Mouse (Mus musculus): ENCODE measurements at regions not wholly inside any gene's neighbourhood (a gene's known extent, or its start where the extent isn't known, plus 50 kb on each side); places are given as distances from the start of the nearest gene placed in this dataset.

DNA sequence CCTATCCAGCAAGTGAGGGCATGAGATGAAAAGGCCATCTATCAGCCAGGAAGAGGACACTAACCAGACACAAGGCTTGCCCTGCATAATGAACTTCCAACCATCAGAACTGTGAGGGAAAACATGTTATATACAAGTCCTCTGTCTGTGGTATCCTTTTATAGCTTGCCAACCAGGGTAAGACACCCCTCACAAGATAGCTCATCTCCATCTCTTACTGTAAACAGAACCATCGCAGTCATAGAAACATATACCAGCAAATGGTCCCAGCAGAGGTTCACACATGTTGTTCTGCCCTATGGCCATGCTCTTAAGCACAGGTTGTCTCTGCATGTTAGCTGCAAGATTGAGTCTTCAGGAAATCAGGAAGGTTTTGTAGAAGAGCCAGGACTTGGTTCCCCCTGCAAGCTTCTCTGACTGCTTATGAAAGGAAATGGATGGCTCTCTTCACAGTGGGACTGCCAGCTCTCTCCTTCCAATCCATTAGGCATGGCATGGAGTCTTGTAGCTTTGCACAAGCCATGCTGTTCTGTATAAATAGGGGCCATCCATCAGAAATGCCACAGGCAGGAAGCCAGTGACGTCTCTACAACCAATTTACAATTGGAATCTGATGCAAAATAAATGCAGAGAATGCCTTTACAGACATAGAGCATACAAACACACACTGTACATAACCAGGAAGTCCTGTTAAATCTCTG is 1514.0 kb upstream of the Lrrc6 start:
- DNase-seq = no peak

DNA sequence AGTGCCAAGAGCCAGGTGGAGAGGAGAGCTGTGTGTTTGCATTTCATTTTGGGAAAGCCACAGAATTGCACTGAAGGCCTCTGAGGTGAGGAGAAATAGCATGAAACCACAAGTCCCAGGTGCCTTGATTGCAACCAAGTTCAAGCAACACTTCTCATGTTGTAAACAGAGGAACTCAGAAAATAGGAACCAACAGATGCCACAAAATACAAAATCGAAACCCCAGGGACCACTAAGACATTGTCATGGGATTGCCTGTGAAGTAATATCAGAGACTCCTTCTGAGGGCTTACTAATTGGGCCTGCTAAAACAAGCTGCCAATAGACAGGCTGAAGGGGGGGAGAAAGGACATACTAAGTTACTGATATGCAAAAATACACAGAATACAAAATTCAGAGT is 1510.5 kb upstream of the Lrrc6 start:
- no peak for DNase-seq

DNA sequence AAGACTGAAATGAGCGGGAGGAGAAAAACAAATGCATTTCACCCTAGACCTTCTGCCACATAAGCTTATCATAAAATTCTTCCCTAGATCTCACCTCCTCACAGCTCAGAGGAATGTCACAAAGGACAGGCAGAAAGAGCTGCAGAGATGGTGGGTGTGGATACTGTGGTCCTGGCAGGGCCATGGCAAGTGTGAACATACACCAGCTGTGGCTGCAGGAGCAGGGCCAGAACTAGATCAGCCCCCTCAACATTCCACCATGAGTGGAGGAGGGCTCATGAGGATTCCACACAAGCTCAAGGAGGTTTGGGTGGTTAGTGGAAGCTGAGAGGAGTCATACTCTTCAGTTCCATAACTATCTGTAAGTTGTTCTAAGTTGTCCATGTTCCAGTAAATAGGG is 1509.5 kb upstream of the Lrrc6 start:
- DNase-seq = no peak

DNA sequence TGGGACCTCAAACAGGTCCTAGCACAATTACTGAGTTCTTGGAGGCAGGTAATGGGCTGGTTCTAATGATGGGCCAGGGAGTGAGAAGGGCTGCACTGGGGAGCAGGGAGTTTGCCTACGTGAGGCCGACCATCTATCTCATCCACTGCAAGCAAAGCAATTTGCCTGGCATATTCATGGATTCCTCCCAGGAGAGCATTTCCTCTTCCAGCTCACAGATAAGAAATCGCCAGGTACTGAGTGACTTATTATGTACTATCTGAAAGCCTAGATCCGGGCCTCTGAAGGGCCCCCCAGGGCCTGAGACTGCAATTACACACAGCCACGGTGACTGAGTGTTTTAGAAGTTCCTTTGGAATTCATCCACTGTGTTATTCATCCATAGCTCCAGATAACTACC is 1504.1 kb upstream of the Lrrc6 start:
- no peak for DNase-seq

DNA sequence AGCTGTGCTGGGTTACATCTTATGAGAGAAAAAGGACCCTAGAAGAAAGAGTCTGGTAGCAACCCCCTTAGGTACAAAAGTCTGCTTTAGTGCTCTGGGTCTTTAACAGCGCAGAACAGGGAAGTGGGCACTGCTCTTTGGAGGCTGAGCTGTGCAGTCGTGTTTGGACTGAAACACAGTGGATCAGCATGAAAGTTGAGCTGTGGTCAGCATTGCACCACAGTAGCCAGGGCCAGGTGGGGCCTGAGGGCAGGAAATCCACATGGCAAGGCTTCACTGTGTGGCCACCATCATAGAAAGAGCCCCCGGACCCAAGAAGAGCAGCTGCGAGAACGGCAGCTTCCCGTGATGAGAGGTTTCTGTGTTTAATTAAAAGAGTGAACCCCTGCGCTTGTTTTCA is 1495.8 kb upstream of the Lrrc6 start:
- DNase-seq = no peak

DNA sequence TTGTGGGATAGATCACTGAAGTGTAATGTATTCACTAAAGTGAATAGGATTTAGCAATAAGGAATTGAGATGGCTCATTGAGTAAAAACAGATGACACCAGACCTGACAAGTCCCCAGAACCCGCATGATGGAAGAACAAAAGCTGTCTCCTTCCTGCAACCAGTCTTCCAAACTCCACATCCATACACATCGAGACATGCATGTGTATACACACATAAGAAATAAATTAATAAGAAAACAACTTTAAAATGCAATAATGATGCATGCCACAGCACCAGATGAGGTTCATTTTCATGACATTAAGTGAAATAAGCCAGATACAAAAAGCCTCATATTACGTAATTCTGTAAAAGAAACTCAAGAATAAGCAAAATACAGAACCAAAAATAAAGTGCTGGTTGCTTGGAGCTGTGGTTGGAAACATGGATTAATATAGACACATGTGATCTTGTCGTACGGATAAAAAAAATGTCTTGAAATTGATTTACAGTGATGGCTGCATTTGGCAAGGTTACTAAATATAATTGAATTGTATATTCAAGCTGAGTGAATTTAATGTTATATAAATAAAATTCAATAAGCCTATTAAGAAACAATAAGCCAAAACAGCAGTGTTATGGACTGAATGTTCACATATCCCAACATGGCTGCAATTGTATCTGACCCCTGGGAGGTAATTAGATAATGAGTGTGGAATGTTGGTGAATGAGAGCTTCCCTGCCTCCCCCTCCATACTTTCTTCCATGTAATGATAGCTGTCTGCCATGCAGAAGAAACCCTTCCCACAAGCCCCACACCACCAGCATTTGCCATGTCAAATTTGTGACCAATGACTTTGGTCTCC is 1488.9 kb upstream of the Lrrc6 start:
- DNase-seq = no peak

DNA sequence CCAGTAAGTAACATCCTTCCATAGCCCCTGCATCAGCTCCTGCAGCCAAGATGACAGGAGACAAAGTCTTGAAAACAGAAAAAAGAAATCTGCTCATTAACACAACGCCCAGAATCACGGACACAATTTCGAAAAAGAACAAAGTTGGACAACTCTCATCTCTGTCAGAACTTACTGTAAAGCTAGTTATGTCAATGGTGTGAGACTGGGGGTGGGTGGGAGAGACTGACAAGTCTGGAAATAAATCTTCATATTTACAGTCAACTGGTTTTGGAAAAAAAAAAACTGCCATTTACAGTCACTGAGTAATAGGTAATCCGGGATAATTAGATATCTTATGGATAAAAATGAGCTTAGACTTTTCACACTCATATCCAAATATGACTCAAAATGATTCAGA is 1487.2 kb upstream of the Lrrc6 start:
- no peak for DNase-seq

DNA sequence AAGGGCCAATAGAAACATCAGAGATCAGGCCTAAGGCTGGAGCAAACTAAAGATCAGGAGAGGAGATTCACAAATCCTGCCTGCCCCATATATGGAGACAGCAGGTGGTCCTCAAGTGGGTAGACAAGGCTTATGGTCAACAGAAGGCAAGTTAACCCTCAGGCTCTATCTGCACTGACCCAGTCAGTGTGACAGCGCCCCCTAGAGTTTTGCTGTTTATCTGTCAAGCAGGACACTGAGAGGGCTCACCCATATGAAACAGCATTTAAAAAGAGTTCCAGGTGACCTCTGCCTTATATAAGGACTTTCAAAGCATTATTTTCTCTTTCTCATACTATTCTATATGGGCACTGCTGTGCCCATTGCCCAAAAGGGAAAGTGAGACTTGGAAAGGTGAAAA is 1482.5 kb upstream of the Lrrc6 start:
- no peak for DNase-seq

DNA sequence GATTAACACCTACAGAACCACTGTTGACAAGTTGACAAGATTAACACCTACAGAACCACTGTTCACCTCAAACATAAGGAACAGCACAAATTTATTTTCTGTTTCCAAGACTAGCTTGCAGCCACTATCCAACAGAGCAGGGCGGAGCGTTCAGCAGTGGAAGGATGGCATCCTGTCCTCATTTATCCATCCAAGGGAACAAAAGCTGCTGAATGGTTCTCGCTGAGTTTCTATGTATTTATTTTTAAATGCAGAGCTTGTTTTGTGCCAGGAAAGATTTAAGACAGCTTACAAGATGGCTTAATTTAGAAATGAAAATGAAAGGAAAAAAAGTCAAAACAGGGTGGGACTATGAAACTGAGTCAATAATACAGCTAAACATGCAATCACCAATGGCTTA is 1481.2 kb upstream of the Lrrc6 start:
- no peak for DNase-seq

DNA sequence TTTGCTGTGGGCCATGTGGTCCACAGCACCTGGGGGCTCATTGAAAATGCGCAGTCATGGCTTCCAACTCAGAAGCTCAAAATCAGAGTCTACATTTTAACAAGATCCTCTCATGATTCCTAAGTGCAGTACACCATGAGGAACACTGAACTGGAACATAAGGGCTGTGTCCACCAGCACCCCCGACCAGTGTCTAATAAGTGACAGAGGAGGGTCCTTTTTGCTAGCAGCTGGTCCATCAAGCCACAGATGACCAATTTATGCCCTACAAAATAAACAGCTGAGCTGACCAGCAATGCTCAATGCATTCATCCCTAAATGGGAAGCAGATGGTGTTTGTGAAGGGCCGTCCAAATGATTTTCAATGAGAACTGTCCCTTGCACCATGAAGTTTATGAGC is 1478.7 kb upstream of the Lrrc6 start:
- no peak for DNase-seq

DNA sequence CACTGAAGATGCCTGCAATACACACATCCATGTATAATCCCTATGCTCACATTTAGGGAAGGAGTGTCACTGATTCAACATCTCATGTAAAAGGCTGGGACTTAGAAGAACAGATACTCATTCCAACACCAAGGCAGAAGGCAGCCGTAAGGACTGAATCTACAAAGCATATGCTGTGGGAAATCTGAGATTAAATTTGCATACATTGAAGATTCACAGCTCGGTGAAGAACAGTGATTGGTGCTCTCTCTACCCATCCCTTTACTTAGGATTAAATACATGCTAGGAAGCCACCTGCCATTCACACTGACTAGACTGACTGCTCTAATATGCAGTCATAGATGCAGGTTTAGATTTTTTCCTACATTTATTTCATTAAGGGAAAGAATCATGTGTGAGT is 1476.5 kb upstream of the Lrrc6 start:
- DNase-seq = no peak

DNA sequence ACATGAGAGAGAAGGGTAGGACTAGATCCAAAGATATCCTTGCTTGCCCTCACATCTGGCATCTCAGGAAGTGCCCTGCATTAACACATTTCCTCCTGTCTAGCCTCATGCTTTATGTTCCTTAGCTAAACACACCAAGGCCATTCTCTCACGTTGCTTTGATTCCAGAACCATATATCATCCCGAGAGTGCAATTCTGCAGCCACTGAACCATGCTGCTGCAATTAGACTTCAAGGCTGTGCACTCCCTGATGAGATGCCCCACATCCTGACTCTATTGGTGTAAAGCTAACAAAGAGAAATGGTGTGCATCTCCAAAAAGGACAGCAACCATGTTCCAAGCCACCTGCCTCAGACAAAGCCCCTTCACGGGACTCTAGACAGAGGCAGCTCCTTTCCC is 1471.3 kb upstream of the Lrrc6 start:
- no peak for DNase-seq

DNA sequence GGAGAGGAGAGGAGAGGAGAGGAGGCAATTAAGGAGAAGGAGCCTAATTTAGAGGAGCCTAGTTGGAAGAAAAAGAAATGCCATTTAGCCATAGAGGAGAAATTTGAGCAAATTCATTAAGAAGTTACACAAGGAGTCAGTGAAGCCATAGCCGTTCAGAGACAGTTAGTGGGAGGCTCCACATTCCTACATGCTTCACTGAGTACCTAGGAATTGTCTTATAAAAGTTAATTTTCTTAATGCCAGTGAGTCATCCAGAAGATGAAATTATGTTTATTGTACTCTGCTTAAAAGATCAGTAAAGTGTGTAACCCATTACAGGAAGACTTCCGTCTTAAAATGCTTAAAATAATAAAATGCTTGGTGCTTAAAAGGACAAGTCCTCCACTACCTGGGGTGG is 1453.5 kb upstream of the Lrrc6 start:
- no peak for DNase-seq

DNA sequence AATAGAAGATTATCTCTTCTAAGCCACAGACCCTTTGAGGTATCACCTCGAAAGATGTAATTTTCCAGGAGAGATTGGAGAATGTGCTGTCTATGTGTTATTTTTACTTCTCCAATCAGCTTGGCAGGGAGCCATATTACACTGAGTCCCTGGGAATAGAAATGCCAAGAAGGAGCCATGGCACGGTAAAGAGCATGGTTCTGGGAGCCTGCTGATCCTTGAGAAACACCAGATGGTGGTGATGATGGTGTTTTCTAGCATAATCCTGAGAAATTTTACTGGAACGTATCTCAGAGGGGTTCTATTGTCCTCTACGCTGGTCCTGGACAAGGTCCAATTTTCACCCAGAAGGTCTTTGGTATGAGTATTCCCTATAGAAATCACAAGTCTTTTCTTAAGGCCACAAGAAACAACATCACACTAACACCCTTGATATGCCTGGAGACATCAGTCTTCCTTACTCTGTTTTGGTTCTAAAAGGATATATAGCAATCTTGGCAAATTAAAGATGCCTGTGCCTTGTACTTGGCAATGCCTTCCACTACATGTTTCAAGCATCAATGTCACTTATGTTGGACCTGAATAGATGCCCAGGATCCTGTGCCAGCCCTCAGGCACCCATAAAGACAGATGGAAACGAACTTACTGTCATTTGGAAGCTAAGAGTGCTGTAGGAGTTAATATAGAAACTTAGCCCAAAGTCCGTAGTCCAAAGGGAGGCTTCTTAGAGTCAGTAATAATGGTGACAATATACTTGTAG is 1449.8 kb upstream of the Lrrc6 start:
- no peak for DNase-seq

DNA sequence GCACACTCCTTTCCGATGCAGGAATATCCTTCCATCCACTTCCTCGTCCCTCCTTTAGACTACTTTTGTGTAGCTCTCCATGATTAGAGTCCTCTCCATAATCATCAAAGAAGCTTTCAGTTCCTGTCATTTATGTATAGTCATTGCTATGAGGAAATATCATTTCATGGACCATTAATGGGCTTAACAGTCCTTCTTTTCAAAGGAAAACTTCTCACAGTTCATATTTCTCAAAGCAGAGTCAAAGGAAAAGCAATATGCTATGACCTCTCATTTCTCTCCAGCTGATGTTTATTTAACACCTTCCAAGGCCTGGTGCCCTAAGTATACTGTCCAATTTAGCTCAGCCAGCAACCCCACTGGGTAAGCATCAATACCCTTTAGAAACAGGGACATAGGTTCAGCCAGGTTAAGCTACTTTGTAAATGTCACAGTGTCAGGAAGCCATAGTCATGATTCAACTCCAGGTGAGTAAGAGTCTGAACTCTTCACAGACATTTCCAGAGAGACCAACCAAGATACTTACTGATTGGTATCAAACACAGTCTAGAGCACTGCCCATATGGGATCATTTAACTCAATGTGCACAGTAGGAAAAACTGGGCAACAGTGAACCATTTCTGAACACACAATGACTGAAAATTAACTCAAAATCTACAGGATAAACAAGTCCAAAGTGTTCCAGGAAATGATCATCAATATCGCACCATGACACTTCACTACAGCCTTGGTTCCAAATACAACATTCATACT is 1443.8 kb upstream of the Lrrc6 start:
- no peak for DNase-seq

DNA sequence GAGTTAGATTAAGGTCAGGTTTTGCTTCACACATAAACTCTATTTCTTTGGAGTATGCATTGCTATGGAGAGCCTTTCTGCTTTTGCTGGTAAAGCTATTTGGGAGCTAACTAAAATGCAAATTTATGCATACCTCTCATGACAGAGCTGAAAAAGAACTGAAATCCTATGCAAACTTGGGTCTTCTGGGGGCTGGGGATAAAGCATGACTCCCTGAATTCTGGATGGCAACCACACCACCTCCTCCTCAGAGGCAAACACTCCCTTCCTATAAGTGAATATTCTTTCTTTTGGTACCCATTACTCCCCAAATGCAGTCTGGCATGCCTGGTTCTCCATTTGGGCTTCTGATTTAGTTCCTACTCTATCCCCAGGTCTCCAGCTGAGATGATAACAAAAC is 1442.3 kb upstream of the Lrrc6 start:
- DNase-seq = no peak

DNA sequence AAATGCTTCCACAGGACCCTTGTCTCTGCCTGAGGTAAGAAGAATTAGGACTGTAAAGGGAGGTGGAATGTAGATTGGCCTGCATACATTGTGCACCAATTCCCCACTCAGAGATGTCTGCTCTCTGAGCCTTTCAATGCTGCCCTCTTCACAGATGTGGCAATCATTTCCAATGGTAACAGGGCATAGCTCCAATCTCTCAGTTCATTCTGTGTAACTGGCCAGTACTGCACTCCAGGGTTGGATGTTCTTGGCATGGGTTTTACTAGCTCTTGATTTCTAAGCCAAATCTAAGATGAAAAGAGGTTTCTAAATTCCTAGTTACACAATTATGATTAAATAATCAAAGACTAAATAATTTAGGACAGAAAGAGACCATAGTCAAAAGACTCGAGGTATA is 1439.8 kb upstream of the Lrrc6 start:
- no peak for DNase-seq

DNA sequence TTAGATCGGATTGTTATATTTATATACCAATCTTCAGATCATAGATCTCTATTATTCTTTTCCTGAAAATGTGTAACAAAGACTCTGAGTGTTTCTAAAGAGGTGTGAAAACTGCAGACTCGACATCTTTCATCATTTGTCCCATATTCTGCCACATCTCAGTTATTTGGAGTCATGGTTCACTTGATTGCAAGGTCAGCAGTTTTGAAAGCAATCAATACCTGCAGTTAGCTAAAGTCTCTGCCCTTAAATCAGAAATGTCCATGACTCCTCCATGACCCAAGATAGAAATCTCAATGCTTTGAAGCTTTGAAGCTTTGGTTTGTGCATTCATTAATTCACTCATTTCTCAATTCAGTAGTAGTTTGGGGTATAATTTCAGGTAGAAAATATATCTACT is 1424.2 kb upstream of the Lrrc6 start:
- DNase-seq = no peak

DNA sequence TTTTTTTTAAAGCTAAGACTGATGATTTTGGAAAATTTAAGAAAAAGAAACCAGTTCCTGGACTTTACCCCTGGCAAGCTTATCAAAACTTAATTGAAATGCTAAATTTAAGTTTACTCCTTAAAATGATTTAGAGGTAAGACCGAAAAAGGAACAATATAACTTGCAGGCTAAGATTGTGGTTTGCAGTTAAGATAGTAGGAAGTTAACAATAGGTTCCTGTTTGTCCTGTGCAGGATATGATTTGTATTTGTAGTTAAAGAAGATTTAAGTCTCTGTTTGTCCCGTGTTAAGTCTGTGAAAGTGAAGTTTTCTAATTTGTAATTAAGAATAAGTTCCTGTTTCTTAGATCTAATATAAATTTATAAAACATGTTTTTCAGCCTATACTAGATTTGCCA is 1406.3 kb upstream of the Lrrc6 start:
- DNase-seq = no peak

DNA sequence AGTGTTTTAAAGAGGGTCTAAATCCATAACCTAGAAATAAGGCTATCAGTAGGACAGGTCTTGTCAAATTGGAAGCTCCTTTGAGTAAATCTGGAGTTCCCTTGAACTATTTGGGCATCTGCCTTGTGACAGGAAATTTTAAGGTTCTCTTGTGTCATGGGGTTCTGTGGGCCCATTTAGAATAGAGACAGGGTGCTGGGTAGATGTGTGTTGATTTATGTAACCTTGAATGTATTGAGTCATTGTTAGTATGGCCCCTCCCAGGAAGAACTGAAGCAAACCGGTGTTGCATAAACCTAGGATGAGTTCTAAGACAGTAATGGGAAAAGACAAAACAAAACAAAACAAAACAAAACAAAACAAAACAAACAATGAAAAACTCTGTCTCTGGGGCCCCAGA is 1404.6 kb upstream of the Lrrc6 start:
- no peak for DNase-seq

DNA sequence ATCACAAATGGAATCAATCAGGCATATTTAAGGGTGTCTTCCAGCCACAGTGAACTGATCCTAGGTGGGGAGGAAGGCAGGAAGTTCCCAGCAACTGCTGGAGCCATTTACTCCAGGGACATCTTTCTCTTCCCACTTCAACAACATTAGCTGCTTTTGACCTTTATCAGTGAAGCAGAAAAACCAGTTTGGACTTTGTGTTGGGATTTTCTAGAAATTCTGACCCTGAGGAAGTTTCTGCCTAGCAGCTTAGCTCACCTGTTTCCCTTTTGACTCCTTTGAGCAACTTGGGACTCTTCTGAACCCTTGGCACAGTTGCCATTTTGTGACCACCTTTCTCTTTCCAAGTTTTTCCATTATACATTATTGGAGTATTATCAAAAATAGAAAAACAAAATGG is 1403.9 kb upstream of the Lrrc6 start:
- DNase-seq = no peak

DNA sequence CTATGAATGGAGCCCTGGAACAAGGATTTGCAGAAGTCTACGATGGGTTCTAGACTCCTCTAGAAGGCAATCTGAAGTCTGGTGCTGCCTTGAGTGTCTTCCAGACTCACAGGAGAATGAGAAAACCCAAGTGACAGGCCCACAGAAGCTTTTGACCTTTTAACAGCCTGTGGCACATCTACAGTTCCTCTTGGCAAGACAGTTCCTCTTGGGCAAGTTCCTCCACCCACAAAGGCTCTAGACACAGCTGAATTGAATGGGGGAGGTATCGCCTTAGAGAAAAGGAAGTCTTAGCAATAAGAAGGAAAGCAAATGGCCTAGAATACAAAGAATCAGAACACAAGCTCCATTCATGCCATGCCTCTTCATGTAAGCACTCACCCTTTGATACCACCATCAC is 1402.3 kb upstream of the Lrrc6 start:
- DNase-seq = no peak

DNA sequence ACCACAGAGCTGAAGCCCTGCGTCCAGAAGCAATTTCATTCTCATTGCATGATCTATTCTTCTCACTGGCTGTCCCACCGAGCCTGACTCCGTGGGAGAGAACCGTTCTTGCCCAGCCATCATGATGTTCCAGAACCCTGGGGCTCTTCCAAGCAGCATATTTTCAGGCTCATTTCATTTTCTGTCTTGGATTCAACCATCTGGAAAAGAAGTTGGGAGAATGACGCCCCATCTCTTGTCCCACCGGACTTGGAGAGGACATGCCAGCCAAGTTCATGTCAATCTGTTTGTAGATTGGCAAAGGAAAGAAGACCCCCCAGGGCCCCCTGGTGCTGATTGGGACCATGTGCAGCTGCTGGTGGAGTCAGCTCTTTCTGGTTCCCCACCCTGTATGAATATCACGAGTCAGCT is 1400.5 kb upstream of the Lrrc6 start:
- no peak for DNase-seq

Data from liver (tissue).